Mouse (Mus musculus) forebrain, embryonic 13.5 days (tissue): Measurements from ENCODE around the gene Sgo2a. TPM values are rescaled to one million over a fixed set of nuclear protein-coding genes. Genes with fewer than 3 reads are reported as not detected.
A peak's percentile ranks its signal among the peaks of the same experiment; 100 is the strongest.
"Not testable (repeated sequence)": the region's sequence is repeated elsewhere in the genome, so short reads cannot be mapped to it uniquely, and the experiment has no call there.

Experiments used
- ATAC-seq: fragments of 200-750 bp; cut with Nextera tagmentation; 2 replicates; pipeline ENCODE4 v1.8.0; 2017
- H3K27ac ChIP-seq: fragments of 300-500 bp; sonication (generic); 2 replicates; pipeline ENCODE4 v1.5.1; 2015; ENCODE audit warnings: inconsistent platforms, mild to moderate bottlenecking, moderate library complexity
- H3K27me3 ChIP-seq: fragments of 300-500 bp; sonication (generic); 2 replicates; pipeline ENCODE4 v1.6.1; 2015; ENCODE audit warnings: mild to moderate bottlenecking, inconsistent platforms
- H3K36me3 ChIP-seq: fragments of 300-500 bp; sonication (generic); 2 replicates; pipeline ENCODE4 v1.6.1; 2015; ENCODE audit warnings: mild to moderate bottlenecking, inconsistent platforms; ENCODE audit not compliant: poor library complexity, severe bottlenecking
- H3K4me1 ChIP-seq: fragments of 300-500 bp; sonication (generic); 2 replicates; pipeline ENCODE4 v1.6.1; 2015; ENCODE audit warnings: inconsistent platforms
- H3K4me2 ChIP-seq: fragments of 300-500 bp; sonication (generic); 2 replicates; pipeline ENCODE4 v1.6.1; 2015; ENCODE audit warnings: inconsistent platforms, mild to moderate bottlenecking, moderate library complexity
- H3K4me3 ChIP-seq: fragments of 300-500 bp; sonication (generic); 2 replicates; pipeline ENCODE4 v1.5.1; 2015; ENCODE audit warnings: mild to moderate bottlenecking, inconsistent platforms
- H3K9ac ChIP-seq: fragments of 300-500 bp; sonication (generic); 2 replicates; pipeline ENCODE4 v1.6.1; 2015; ENCODE audit warnings: mild to moderate bottlenecking, inconsistent platforms
- H3K9me3 ChIP-seq: fragments of 300-500 bp; sonication (generic); replicated peaks from 2 replicates; pipeline ENCODE4 v1.6.1; 2016; ENCODE audit warnings: inconsistent platforms
- WGBS: fragments of 180-500 bp; shearing (Covaris S2); methylation state at CpG from one replicate; pipeline ENCODE4 v1.1.7; 2015; 5-methylcytosine and 5-hydroxymethylcytosine counted together
- polyA plus RNA-seq: library from polyadenylated mRNA; unstranded; fragments of >200 nt; fragmentation: Nextera tagmentation; extraction: Ambion mirVana; gene quantifications from 2 replicates; pipeline ENCODE4 v1.2.1, GENCODE M21; 2015

Gene Sgo2a
- polyA plus RNA-seq, 1 experiment from 2014 or later = 19.3 TPM

- Histone ChIP-seq H3K27ac (no peak overlapping the region), H3K4me2 (no peak overlapping the region), H3K4me3 (no peak overlapping the region), H3K9me3 (no peaks in the 10 kb centered on the region), H3K4me1 (peaks cover 6% of the 10 kb centered on the region; the same call in 1 of the 2 replicates), H3K27me3 (no peaks in the 10 kb centered on the region), H3K36me3 (no peaks in the 10 kb centered on the region), H3K9ac (no peak overlapping the region)
- no peak for ATAC-seq
- WGBS = 53% methylated on average over 6 of the region's 6 CpGs
Measured at GRCm38 (mm10) chr1:57989052-57989600, 6.6 kb upstream of the Sgo2a start.

GRCm38 (mm10) chr1:57991277-57991676 lies 4.5 kb upstream of the Sgo2a start:
- peaks cover 8% of the 10 kb centered on the region for H3K4me1 ChIP-seq
- 80% methylated on average over 2 of the region's 2 CpGs for WGBS
- no peaks in the 10 kb centered on the region for H3K27me3 ChIP-seq
- H3K36me3 ChIP-seq = no peaks in the 10 kb centered on the region
- H3K27ac ChIP-seq = no peak overlapping the region
- no peak overlapping the region for H3K9ac ChIP-seq
- no peak for ATAC-seq
- H3K4me3 ChIP-seq = no peak overlapping the region
- H3K4me2 ChIP-seq = no peak overlapping the region
- no peaks in the 10 kb centered on the region for H3K9me3 ChIP-seq

GRCm38 (mm10) chr1:57996133-57996615 lies 403 bp downstream of the Sgo2a start:
- Histone ChIP-seq H3K4me2 (peak overlapping the region; percentile 84), H3K36me3 (no peaks in the 10 kb centered on the region), H3K27me3 (no peaks in the 10 kb centered on the region), H3K4me1 (peaks cover 23% of the 10 kb centered on the region), H3K27ac (peak overlapping the region; percentile 46), H3K9me3 (no peaks in the 10 kb centered on the region), H3K4me3 (peak overlapping the region; percentile 78), H3K9ac (peak overlapping the region; percentile 76)
- ATAC-seq = no peak; the same call in 1 of the 2 replicates
- WGBS = under 1% methylated on average over 29 of the region's 29 CpGs

GRCm38 (mm10) chr1:57998146-57998545 lies 2.4 kb downstream of the Sgo2a start:
- H3K4me2 ChIP-seq = peak overlapping the region; percentile 84; the same call in 1 of the 2 replicates
- no peaks in the 10 kb centered on the region for H3K27me3 ChIP-seq
- H3K27ac ChIP-seq = no peak overlapping the region
- no peak overlapping the region for H3K9ac ChIP-seq
- no peaks in the 10 kb centered on the region for H3K9me3 ChIP-seq
- ATAC-seq = no peak
- H3K36me3 ChIP-seq = peaks cover 3% of the 10 kb centered on the region; the same call in 1 of the 2 replicates
- H3K4me1 ChIP-seq = peaks cover 23% of the 10 kb centered on the region
- no peak overlapping the region for H3K4me3 ChIP-seq
- 71% methylated on average over 3 of the region's 3 CpGs for WGBS

GRCm38 (mm10) chr1:58006388-58006787 lies 10.6 kb downstream of the Sgo2a start:
- not testable (repeated sequence) for H3K27me3 ChIP-seq, H3K9me3 ChIP-seq, ATAC-seq, H3K9ac ChIP-seq, H3K4me2 ChIP-seq, H3K4me3 ChIP-seq, H3K27ac ChIP-seq, H3K4me1 ChIP-seq
- 93% methylated on average over 6 of the region's 7 CpGs for WGBS
- peaks cover 25% of the 10 kb centered on the region for H3K36me3 ChIP-seq

- Histone ChIP-seq H3K27me3 (no peaks in the 10 kb centered on the region), H3K4me3 (no peak within 1 kb of the TSS), H3K9me3 (no peaks in the 10 kb centered on the region), H3K9ac (no peak within 1 kb of the TSS), H3K4me2 (no peak within 1 kb of the TSS), H3K4me1 (no peaks in the 10 kb centered on the region), H3K27ac (no peak within 1 kb of the TSS), H3K36me3 (peaks cover 61% of the 10 kb centered on the region)
- no peak for ATAC-seq
- 94% methylated on average over 7 of the region's 7 CpGs for WGBS
Measured at GRCm38 (mm10) chr1:58018856-58019255, 23.1 kb downstream of the Sgo2a start, which contains the start of gene Kctd18. TSS of gene Kctd18 (minus strand) at chr1:58018956.

GRCm38 (mm10) chr1:58027707-58028106 lies 31.9 kb downstream of the Sgo2a start:
- no peaks in the 10 kb centered on the region for H3K27me3 ChIP-seq
- H3K9ac ChIP-seq = 0 out of 2 replicates have a peak overlapping the region, but pooled peaks have one; percentile 16
- peaks cover 12% of the 10 kb centered on the region for H3K4me1 ChIP-seq
- H3K4me3 ChIP-seq = no peak overlapping the region
- ATAC-seq = no peak
- H3K36me3 ChIP-seq = peaks cover 9% of the 10 kb centered on the region
- H3K4me2 ChIP-seq = no peak overlapping the region
- no peak overlapping the region for H3K27ac ChIP-seq
- H3K9me3 ChIP-seq = no peaks in the 10 kb centered on the region
- WGBS = 85% methylated on average over 7 of the region's 7 CpGs

GRCm38 (mm10) chr1:58029636-58030117 lies 33.9 kb downstream of the Sgo2a start, which contains the start of gene Aox1:
TSS of gene Aox1 (plus strand) at chr1:58029931.
- Histone ChIP-seq H3K4me1 (peaks cover 12% of the 10 kb centered on the region), H3K27me3 (no peaks in the 10 kb centered on the region), H3K4me3 (no peak within 1 kb of the TSS), H3K4me2 (peak within 1 kb of the TSS; percentile 24), H3K9me3 (no peaks in the 10 kb centered on the region), H3K36me3 (peaks cover under 1% of the 10 kb centered on the region), H3K9ac (no peak within 1 kb of the TSS), H3K27ac (no peak within 1 kb of the TSS)
- 0 out of 2 replicates have a peak, but pooled peaks have one; percentile 56 for ATAC-seq
- WGBS = 19% methylated on average over 12 of the region's 12 CpGs

- Histone ChIP-seq H3K4me1 (peaks cover 12% of the 10 kb centered on the region), H3K4me3 (no peak overlapping the region), H3K27me3 (no peaks in the 10 kb centered on the region), H3K36me3 (no peaks in the 10 kb centered on the region), H3K27ac (no peak overlapping the region), H3K4me2 (peak overlapping the region; percentile 24), H3K9me3 (no peaks in the 10 kb centered on the region), H3K9ac (no peak overlapping the region)
- ATAC-seq = peak; percentile 50; the same call in 1 of the 2 replicates
- 43% methylated on average over 13 of the region's 13 CpGs for WGBS
Measured at GRCm38 (mm10) chr1:58030156-58030871, 34.5 kb downstream of the Sgo2a start.

- WGBS = 61% methylated on average over 10 of the region's 10 CpGs
- H3K9me3 ChIP-seq = no peaks in the 10 kb centered on the region
- H3K27me3 ChIP-seq = no peaks in the 10 kb centered on the region
Measured at GRCm38 (mm10) chr1:58031160-58031769, 35.5 kb downstream of the Sgo2a start.

GRCm38 (mm10) chr1:58037306-58037705 lies 41.5 kb downstream of the Sgo2a start:
- H3K4me3 ChIP-seq, H3K27ac ChIP-seq, H3K27me3 ChIP-seq, ATAC-seq, H3K9ac ChIP-seq, H3K9me3 ChIP-seq, H3K4me1 ChIP-seq, H3K4me2 ChIP-seq, H3K36me3 ChIP-seq: not testable (repeated sequence)
- 96% methylated on average over 9 of the region's 9 CpGs for WGBS

More at GRCm38 (mm10) chr1:58031160-58031769, 35.5 kb downstream of the Sgo2a start:
- H3K27ac ChIP-seq = no peak overlapping the region
- H3K4me3 ChIP-seq = no peak overlapping the region
- no peak overlapping the region for H3K4me2 ChIP-seq
- ATAC-seq = peak; percentile 80
- peaks cover 12% of the 10 kb centered on the region for H3K4me1 ChIP-seq
- no peaks in the 10 kb centered on the region for H3K36me3 ChIP-seq
- no peak overlapping the region for H3K9ac ChIP-seq

- Histone ChIP-seq H3K27ac (no peak overlapping the region), H3K9me3 (no peaks in the 10 kb centered on the region), H3K4me2 (no peak overlapping the region), H3K4me3 (no peak overlapping the region), H3K9ac (no peak overlapping the region), H3K27me3 (no peaks in the 10 kb centered on the region), H3K36me3 (no peaks in the 10 kb centered on the region), H3K4me1 (peaks cover 12% of the 10 kb centered on the region)
- no peak for ATAC-seq
- 73% methylated on average over 3 of the region's 3 CpGs for WGBS
Measured at GRCm38 (mm10) chr1:58045076-58045475, 49.3 kb downstream of the Sgo2a start.
